Mouse (Mus musculus) stomach, embryonic 14.5 days (tissue): Measurements from ENCODE around the gene Pdss2. TPM values are rescaled to one million over a fixed set of nuclear protein-coding genes. Genes with fewer than 3 reads are reported as not detected.
"Not testable (repeated sequence)": the region's sequence is repeated elsewhere in the genome, so short reads cannot be mapped to it uniquely, and the experiment has no call there.

Experiments used
- ATAC-seq: fragments of 200-750 bp; cut with Nextera tagmentation; 2 replicates; pipeline ENCODE4 v1.8.0; 2017; ENCODE audit warnings: low read depth, moderate TSS enrichment; ENCODE audit not compliant: insufficient number of reproducible peaks, insufficient read depth, low FRiP score
- H3K27ac ChIP-seq: fragments of 300-500 bp; sonication (generic); 2 replicates; pipeline ENCODE4 v1.5.1; 2014; ENCODE audit warnings: mild to moderate bottlenecking, low read length, moderate library complexity, mixed read lengths
- H3K27me3 ChIP-seq: fragments of 300-500 bp; sonication (generic); 2 replicates; pipeline ENCODE4 v1.6.1; 2014; ENCODE audit warnings: low read length, control low read depth, mixed read lengths; ENCODE audit not compliant: control insufficient read depth, insufficient read depth
- H3K36me3 ChIP-seq: fragments of 300-500 bp; sonication (generic); 2 replicates; pipeline ENCODE4 v1.6.1; 2014; ENCODE audit warnings: mild to moderate bottlenecking, control low read depth, low read length, moderate library complexity, mixed read lengths; ENCODE audit not compliant: control insufficient read depth, insufficient read depth
- H3K4me1 ChIP-seq: fragments of 300-500 bp; sonication (generic); 2 replicates; pipeline ENCODE4 v1.6.1; 2014; ENCODE audit warnings: low read length, control low read depth, mixed read lengths; ENCODE audit not compliant: control insufficient read depth, insufficient read depth
- H3K4me2 ChIP-seq: fragments of 300-500 bp; sonication (generic); replicated peaks from 2 replicates; pipeline ENCODE4 v1.6.1; 2014; ENCODE audit warnings: low read depth, low read length, control low read depth
- H3K4me3 ChIP-seq: fragments of 300-500 bp; sonication (generic); 2 replicates; pipeline ENCODE4 v1.5.1; 2014; ENCODE audit warnings: low read depth, low read length, control low read depth
- H3K9ac ChIP-seq: fragments of 300-500 bp; sonication (generic); replicated peaks from 2 replicates; pipeline ENCODE4 v1.6.1; 2014; ENCODE audit warnings: low read depth, mild to moderate bottlenecking, control low read depth, low read length, moderate library complexity, mixed read lengths
- H3K9me3 ChIP-seq: fragments of 300-500 bp; sonication (generic); 2 replicates; pipeline ENCODE4 v1.6.1; 2016; ENCODE audit warnings: low read depth, low read length, control low read depth; ENCODE audit not compliant: control insufficient read depth
- WGBS: fragments of 180-500 bp; shearing (Covaris S2); extraction: QIAGEN DNeasy Blood & Tissue Kit; methylation state at CpG from one replicate; pipeline ENCODE4 v1.1.7; 2014; 5-methylcytosine and 5-hydroxymethylcytosine counted together
- polyA plus RNA-seq: library from polyadenylated mRNA; unstranded; fragments of >200 nt; fragmentation: Nextera tagmentation; extraction: Ambion mirVana; gene quantifications from 2 replicates; pipeline ENCODE4 v1.2.1, GENCODE M21; 2014

The Pdss2 gene
- polyA plus RNA-seq, 1 experiment from 2014 or later = 13.1 TPM

DNA sequence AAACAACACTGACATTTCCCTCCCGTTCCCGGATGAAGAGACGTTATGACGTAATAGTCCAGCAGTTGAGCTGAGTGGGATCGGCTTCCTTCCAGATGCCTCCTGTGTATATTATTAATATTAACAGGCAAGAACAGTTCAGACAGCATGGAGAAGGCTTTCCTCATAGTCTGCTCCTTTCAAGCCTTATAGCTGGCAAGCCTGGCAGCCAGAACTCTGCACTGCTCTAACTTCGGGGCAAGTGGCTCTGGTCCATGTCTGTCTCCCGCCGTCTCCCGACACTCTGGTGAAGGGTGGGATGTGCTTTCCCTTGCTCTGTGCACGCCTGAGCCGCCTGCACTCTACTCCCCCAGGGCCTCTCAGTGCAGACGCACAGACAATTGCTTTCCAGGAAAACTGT is 185.6 kb downstream of the Pdss2 start:
- WGBS = 35% methylated on average over 12 of the region's 12 CpGs
- no peak overlapping the region for H3K4me3 ChIP-seq
- no peaks in the 10 kb centered on the region for H3K27me3 ChIP-seq
- peak overlapping the region; percentile 63; the same call in 1 of the 2 replicates for H3K27ac ChIP-seq
- no peak overlapping the region for H3K9ac ChIP-seq
- no peak overlapping the region; the same call in 1 of the 2 replicates for H3K4me2 ChIP-seq
- H3K9me3 ChIP-seq = no peaks in the 10 kb centered on the region
- no peaks in the 10 kb centered on the region; the same call in 1 of the 2 replicates for H3K36me3 ChIP-seq
- H3K4me1 ChIP-seq = peaks cover 5% of the 10 kb centered on the region; the same call in 1 of the 2 replicates
- ATAC-seq = no peak

DNA sequence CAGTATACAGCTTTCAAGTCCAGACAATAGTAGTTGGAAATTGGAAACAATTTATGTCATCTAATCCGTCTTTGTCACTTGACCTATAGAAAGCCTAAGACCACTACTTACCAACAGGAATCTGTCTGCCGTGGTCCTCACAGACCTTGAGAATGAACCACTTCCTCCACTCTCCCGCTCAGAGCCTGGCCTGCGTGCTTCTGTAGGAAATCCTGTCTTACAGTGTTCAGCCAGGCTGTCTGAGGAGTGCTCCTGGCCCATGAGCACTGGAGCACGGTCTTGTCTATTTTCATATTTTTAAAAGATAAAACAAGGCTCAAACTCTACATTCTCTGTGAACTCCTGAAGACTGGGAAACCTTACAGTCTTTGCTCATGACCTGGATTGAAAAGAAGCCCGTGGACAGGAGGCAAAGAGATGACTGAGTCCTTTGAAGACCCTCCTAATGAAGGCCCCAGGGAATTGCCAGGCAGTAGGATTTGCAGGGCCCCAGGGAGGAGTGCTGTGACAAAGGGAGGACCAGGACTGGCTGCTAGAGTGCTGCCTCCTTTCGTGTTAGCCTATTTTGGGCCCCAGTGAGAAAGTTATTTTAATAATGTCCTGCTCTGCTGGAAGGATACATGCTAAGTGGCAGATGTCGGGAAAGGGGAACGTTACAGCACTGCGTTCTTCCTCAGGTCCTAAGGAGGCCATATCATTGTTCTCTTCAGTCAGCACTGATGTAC is 188.4 kb downstream of the Pdss2 start:
- no peaks in the 10 kb centered on the region for H3K27me3 ChIP-seq
- no peaks in the 10 kb centered on the region for H3K9me3 ChIP-seq
- H3K4me1 ChIP-seq = peaks cover 5% of the 10 kb centered on the region; the same call in 1 of the 2 replicates
- no peaks in the 10 kb centered on the region; the same call in 1 of the 2 replicates for H3K36me3 ChIP-seq
- no peak overlapping the region for H3K9ac ChIP-seq
- H3K27ac ChIP-seq = no peak overlapping the region
- no peak for ATAC-seq
- no peak overlapping the region for H3K4me2 ChIP-seq
- WGBS = 83% methylated on average over 10 of the region's 10 CpGs
- H3K4me3 ChIP-seq = no peak overlapping the region

DNA sequence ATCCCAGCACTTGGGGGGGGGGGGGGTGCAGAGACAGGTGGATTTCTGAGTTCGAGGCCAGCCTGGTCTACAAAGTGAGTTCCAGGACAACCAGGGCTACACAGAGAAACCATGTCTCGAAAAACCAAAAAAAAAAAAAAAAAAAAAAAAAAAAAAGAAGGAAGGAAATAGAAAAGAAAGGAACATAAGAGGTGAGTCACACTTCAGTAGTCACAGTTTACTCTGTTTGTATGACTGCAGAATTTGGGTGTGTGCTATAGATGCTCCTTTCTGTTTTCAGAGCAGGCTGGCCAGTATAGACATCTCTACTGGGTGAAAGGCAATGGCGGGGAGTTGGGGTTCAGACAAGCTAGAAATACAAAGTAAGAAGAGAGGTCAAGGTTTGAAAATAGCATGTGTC is 189.9 kb downstream of the Pdss2 start:
- H3K27ac ChIP-seq, H3K4me2 ChIP-seq, H3K9me3 ChIP-seq, H3K4me1 ChIP-seq, H3K9ac ChIP-seq, ATAC-seq, H3K36me3 ChIP-seq, H3K27me3 ChIP-seq, H3K4me3 ChIP-seq: not testable (repeated sequence)
- 100% methylated on average over 1 of the region's 3 CpGs for WGBS

DNA sequence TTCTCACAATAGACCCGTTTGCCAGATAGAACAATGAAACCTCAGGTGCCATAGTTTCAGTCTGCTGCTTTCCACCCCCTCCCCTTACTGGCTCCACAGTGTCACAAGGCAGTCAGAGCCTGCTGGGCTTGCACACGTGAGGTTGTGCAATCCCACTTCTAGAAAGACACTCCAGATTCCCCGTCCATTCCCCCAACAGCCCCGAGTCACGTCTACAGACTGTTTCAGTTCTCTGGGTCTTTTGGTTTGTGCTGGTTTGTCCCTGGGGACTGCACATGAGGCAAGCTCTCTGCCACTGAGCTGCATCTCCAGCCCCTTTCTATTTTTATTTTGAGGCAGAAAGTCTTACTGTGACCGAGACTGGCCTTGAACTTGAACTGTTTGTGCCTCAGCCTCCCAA is 196.1 kb downstream of the Pdss2 start:
- no peak overlapping the region for H3K4me3 ChIP-seq
- 84% methylated on average over 6 of the region's 6 CpGs for WGBS
- H3K36me3 ChIP-seq = no peaks in the 10 kb centered on the region; the same call in 1 of the 2 replicates

DNA sequence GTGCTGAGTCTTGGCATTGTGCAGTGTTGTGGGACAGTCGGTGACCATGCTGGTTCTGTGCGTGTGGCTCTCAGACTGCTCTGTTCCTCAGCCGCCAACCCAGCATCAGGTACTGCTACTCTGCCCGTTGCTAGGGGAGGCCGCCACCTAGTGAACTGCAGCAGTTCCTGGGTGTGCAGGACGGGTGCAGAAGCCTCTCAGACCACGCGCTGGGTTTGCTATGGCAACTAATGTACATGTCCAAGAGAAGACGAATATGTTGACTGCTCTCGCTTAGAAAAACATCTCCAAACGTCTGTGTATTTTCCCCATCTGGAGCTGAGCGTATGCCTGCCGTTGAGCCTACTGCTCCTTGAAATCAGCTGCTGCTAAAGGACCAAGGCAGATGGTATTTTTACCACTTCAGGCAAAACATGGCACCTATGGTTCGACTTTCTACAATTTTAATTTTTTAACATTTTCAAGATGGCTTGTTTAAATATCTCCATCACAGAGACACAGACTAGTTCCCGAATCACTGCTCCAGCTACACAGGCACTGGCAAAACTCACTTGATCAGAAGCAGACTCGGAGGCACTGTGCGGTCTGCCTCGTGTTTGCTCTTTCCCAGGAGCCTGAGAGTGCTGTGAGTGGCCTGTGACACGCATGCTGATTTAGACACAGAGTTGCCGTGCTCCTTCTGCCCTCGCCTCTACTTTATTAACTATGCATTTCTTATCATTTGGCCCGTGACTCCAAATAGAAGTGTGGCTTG is 199.6 kb downstream of the Pdss2 start:
- H3K27ac ChIP-seq = no peak overlapping the region
- H3K4me3 ChIP-seq = no peak overlapping the region
- H3K4me2 ChIP-seq = no peak overlapping the region
- no peak overlapping the region for H3K9ac ChIP-seq
- 48% methylated on average over 22 of the region's 22 CpGs for WGBS
- 0 out of 2 replicates have a peak, but pooled peaks cover 3% of the 10 kb centered on the region for H3K4me1 ChIP-seq
- no peaks in the 10 kb centered on the region for H3K9me3 ChIP-seq
- ATAC-seq = 0 out of 2 replicates have a peak, but pooled peaks have one; percentile 56
- no peaks in the 10 kb centered on the region for H3K27me3 ChIP-seq
- no peaks in the 10 kb centered on the region for H3K36me3 ChIP-seq

More for the DNA sequence above, 196.1 kb downstream of the Pdss2 start:
- no peak overlapping the region for H3K27ac ChIP-seq
- 0 out of 2 replicates have a peak, but pooled peaks cover 3% of the 10 kb centered on the region for H3K4me1 ChIP-seq
- no peak overlapping the region for H3K4me2 ChIP-seq
- H3K9me3 ChIP-seq = no peaks in the 10 kb centered on the region
- no peak overlapping the region for H3K9ac ChIP-seq
- no peak for ATAC-seq
- H3K27me3 ChIP-seq = no peaks in the 10 kb centered on the region

DNA sequence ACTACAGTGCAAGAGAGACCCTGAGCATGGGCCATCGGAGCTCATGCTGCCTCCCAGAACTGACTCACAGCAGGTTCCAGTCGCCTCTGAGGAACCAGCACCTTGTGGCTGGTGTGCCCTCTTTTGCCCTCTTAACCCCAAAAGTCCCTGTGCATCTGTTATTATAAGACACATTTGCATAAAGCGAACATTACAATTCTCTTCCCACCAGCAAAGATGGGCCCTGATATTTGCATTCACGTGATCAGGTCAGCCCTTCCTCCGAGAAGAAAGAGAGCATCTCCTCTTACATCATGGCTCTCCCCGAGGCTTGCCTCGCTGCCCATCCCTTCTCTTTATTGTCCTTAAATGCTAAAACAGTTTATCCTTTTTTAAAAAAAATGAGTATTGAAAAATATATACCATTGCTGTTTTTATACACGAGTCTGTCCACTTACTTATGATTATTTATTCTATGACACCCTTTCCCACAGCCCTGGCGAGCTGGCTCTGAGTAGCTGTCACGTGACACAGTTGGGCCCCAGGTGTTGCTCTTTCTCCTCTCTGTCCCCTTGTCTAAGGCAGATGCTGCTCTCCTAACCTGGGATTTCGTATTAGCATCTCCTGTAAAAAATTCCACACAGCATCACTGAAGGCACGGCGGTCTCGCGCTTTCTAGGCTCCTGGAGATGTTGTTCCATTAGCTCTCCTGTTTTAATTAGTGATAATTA is 200.9 kb downstream of the Pdss2 start:
- Histone ChIP-seq H3K4me2 (no peak overlapping the region), H3K9ac (no peak overlapping the region), H3K27me3 (no peaks in the 10 kb centered on the region), H3K9me3 (no peaks in the 10 kb centered on the region), H3K36me3 (no peaks in the 10 kb centered on the region), H3K27ac (no peak overlapping the region), H3K4me3 (no peak overlapping the region), H3K4me1 (0 out of 2 replicates have a peak, but pooled peaks cover 3% of the 10 kb centered on the region)
- ATAC-seq = no peak
- WGBS = 79% methylated on average over 15 of the region's 15 CpGs

DNA sequence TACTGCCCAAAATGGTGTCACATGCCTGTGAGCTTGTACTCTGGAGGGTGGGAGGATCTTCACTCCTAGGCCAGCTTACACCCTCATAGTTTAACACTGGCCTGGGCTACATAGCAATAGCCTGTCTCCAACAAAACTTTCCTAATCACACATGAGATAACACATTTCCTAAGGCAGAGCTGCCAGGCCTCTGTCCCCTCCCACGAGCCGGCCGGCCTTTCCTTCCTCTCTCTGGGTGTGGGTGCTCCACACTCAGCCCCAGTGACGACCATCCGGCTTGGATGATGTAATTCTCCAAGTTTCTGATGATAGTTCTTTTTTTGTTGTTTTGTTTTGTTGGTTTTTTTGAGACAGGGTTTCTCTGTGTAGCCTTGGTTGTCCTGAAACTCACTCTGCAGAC is 203.3 kb downstream of the Pdss2 start:
- no peak overlapping the region for H3K4me2 ChIP-seq
- 85% methylated on average over 5 of the region's 5 CpGs for WGBS
- ATAC-seq = no peak

DNA sequence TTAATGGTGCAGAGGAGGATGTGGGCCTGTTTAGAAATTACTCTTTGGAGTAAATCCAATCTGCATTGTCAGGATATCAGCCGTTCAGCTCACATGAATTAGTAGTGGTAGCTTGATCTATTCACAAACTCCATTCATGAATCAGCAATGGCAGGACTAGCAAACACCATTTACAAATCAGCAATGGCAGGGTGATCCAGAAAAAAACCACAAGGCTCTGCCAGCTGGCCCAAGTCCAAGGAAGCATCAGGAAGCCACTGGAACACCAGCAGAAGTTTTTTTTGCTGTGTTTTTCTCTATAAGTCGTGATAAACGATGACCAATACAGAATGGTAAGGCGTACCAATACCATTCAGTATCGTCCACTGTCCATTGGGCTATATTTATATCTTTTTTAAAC is 209.3 kb downstream of the Pdss2 start:
- H3K9ac ChIP-seq = no peak overlapping the region
- H3K4me1 ChIP-seq = no peaks in the 10 kb centered on the region
- no peak overlapping the region for H3K4me2 ChIP-seq
- 95% methylated on average over 5 of the region's 5 CpGs for WGBS
- no peaks in the 10 kb centered on the region for H3K9me3 ChIP-seq
- H3K27me3 ChIP-seq = no peaks in the 10 kb centered on the region
- H3K36me3 ChIP-seq = no peaks in the 10 kb centered on the region
- no peak overlapping the region for H3K4me3 ChIP-seq
- no peak overlapping the region for H3K27ac ChIP-seq
- no peak for ATAC-seq

More for the DNA sequence above, 203.3 kb downstream of the Pdss2 start:
- Histone ChIP-seq H3K9ac (no peak overlapping the region), H3K27ac (no peak overlapping the region), H3K4me3 (no peak overlapping the region), H3K9me3 (no peaks in the 10 kb centered on the region), H3K4me1 (0 out of 2 replicates have a peak, but pooled peaks cover 3% of the 10 kb centered on the region), H3K36me3 (no peaks in the 10 kb centered on the region), H3K27me3 (no peaks in the 10 kb centered on the region)
